Mouse (Mus musculus) bone marrow, adult 2 months (tissue): Measurements from ENCODE around the gene C130026I21Rik.
"Not testable (repeated sequence)": the region's sequence is repeated elsewhere in the genome, so short reads cannot be mapped to it uniquely, and the experiment has no call there.

ENCODE experiments used
- CTCF ChIP-seq: fragments of 200-500 bp; IDR thresholded peaks from 2 replicates; pipeline ENCODE4 v1.5.1; 2011; ENCODE audit warnings: low read length, control low read depth; ENCODE audit not compliant: control insufficient read depth, insufficient read depth
- POLR2A ChIP-seq: fragments of 200-500 bp; IDR thresholded peaks from 2 replicates; pipeline ENCODE4 v1.6.1; 2011; ENCODE audit warnings: low read depth, mild to moderate bottlenecking, control low read depth, low read length, borderline replicate concordance; ENCODE audit not compliant: control insufficient read depth

DNA sequence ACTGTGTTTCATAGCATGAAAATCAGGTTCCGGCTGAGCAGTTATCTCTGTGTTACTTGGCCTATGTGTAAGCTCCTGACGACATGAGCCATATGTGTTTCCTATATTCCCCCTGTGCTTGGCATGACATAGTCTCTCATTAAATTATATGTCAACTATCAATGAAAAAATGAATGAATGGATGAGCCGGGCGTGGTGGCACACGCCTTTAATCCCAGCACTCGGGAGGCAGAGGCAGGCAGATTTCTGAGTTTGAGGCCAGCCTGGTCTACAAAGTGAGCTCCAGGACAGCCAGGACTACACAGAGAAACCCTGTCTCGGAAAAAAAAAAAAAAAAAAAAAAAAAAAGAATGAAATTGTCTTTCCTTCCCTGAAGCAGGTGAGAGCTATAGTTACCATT lies 171.3 kb downstream of the C130026I21Rik start:
- TF ChIP-seq CTCF, POLR2A: not testable (repeated sequence)
